Mouse (Mus musculus): Measurements from ENCODE around the gene Exoc3l2. TPM values are rescaled to one million over a fixed set of nuclear protein-coding genes. Genes with fewer than 3 reads are reported as not detected.

Exoc3l2 gene
- polyA plus RNA-seq, 1 experiment, result not detected

DNA sequence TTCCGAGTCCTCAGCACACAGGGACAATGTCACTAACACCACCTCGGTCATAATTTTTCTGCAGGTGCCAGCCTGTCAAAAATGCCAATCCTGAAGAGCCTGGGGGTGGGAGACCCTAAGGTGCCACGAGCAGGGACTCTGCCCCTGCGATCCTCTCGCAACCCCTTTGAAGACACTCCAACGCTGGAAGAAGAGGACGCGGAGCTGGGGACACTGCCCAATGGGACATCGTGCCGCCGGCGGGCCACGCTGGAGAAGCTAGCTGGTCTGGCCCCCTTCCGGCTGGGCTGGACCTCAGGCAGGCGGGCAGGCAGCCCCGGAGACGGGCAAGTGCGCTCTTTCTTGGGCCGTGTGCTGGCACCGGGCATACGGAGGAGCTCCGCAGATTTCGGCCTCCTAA lies 6.3 kb downstream of the Exoc3l2 start:
- Histone ChIP-seq H3K79me2 (ENCODE audit: control insufficient read depth, insufficient read depth) (no peaks in the 10 kb centered on the region), H3K4me3 (no peak overlapping the region), H3K4me2 (ENCODE audit: low read depth) (no peak overlapping the region), H3ac (ENCODE audit: control insufficient read depth, insufficient read length) (no peak overlapping the region), H3K36me3 (ENCODE audit: control insufficient read depth, insufficient read depth) (no peaks in the 10 kb centered on the region), H3K27me3 (ENCODE audit: control insufficient read depth, insufficient read depth, insufficient read length) (peaks cover 44% of the 10 kb centered on the region)
- TF ChIP-seq USF1 (IDR thresholded peaks at IDR 0.05; ENCODE audit: low read depth) (no peak), POLR2AphosphoS2 (IDR thresholded peaks at IDR 0.05; ENCODE audit: insufficient read length, low read depth) (no peak), TCF12 (IDR thresholded peaks at IDR 0.05; ENCODE audit: insufficient read depth, poor library complexity, severe bottlenecking) (no peak), CEBPB (IDR thresholded peaks at IDR 0.05; ENCODE audit: insufficient read depth, poor library complexity, severe bottlenecking) (no peak), SRF (IDR thresholded peaks at IDR 0.05; ENCODE audit: control insufficient read depth, insufficient read length, low read depth) (no peak), POLR2A (IDR thresholded peaks at IDR 0.05; ENCODE audit: insufficient read length, low read depth) (no peak), MYOD1 (IDR thresholded peaks at IDR 0.05; ENCODE audit: control insufficient read depth in 1 of 3, insufficient read length in 2 of 3, low read depth in 2 of 3) (no peak), MAX (IDR thresholded peaks at IDR 0.05; ENCODE audit: low read depth) (no peak), MYOG (IDR thresholded peaks at IDR 0.05; ENCODE audit: control insufficient read depth in 1 of 3, insufficient read depth in 1 of 3, insufficient read length in 2 of 3, low read depth in 2 of 3) (no peak), TCF3 (IDR thresholded peaks at IDR 0.05; ENCODE audit: insufficient read length, low read depth) (no peak), REST (IDR thresholded peaks at IDR 0.05; ENCODE audit: insufficient read depth, insufficient read length) (no peak), E2F4 (IDR thresholded peaks at IDR 0.05; ENCODE audit: insufficient read depth) (no peak)

DNA sequence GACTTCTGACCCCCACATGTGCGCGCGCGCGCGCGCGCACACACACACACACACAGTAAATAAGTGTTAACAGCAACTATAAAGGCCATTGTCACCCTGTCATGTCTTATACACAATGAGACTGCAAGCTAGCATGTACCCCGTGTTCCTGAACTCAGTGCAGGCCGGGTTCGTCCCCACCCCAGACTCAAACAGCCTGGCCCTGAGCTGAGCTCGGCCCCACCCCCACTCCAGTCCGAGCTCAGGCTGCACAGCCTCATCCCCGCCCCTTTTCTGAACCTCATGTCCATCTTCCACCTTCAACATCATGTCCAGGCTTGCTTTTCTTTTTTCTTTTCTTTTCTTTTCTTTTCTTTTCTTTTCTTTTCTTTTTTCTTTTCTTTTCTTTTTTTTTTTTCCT lies 7.2 kb downstream of the Exoc3l2 start:
- Histone ChIP-seq H3K79me2 (ENCODE audit: control insufficient read depth, insufficient read depth) (no peaks in the 10 kb centered on the region), H3ac (ENCODE audit: control insufficient read depth, insufficient read length) (no peak overlapping the region), H3K36me3 (ENCODE audit: control insufficient read depth, insufficient read depth) (no peaks in the 10 kb centered on the region), H3K4me2 (ENCODE audit: low read depth) (no peak overlapping the region), H3K27me3 (ENCODE audit: control insufficient read depth, insufficient read depth, insufficient read length) (peaks cover 46% of the 10 kb centered on the region), H3K4me3 (no peak overlapping the region)
- TF ChIP-seq SRF (IDR thresholded peaks at IDR 0.05; ENCODE audit: control insufficient read depth, insufficient read length, low read depth) (no peak), MYOD1 (IDR thresholded peaks at IDR 0.05; ENCODE audit: control insufficient read depth in 1 of 3, insufficient read length in 2 of 3, low read depth in 2 of 3) (no peak), USF1 (IDR thresholded peaks at IDR 0.05; ENCODE audit: low read depth) (no peak), POLR2AphosphoS2 (IDR thresholded peaks at IDR 0.05; ENCODE audit: insufficient read length, low read depth) (no peak), TCF12 (IDR thresholded peaks at IDR 0.05; ENCODE audit: insufficient read depth, poor library complexity, severe bottlenecking) (no peak), CEBPB (IDR thresholded peaks at IDR 0.05; ENCODE audit: insufficient read depth, poor library complexity, severe bottlenecking) (no peak), MAX (IDR thresholded peaks at IDR 0.05; ENCODE audit: low read depth) (no peak), E2F4 (IDR thresholded peaks at IDR 0.05; ENCODE audit: insufficient read depth) (no peak), MYOG (IDR thresholded peaks at IDR 0.05; ENCODE audit: control insufficient read depth in 1 of 3, insufficient read depth in 1 of 3, insufficient read length in 2 of 3, low read depth in 2 of 3) (no peak), POLR2A (IDR thresholded peaks at IDR 0.05; ENCODE audit: insufficient read length, low read depth) (no peak)

DNA sequence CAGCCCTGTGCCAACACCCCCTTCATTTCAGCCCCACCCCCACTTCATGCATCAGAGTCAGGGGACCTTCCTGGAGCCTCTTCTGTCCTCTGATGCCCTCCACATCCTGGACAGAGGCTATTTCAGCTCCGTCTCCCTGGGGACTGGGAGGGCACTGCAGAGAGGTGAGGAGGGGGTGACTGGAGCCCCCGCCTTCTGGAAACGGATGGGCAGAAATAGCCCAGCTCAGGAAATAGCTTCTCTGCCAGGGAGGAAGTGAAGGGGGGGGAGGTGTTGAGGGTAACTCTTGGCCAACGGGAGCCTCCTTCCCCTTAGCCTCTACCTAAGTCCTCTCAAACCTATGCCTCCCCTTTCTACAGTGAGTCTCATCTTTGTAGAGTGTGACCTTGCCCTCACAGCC lies 9.3 kb downstream of the Exoc3l2 start:
- Histone ChIP-seq H3K4me2 (ENCODE audit: low read depth) (no peak overlapping the region), H3K4me3 (no peak overlapping the region), H3ac (ENCODE audit: control insufficient read depth, insufficient read length) (no peak overlapping the region), H3K27me3 (ENCODE audit: control insufficient read depth, insufficient read depth, insufficient read length) (peaks cover 51% of the 10 kb centered on the region), H3K36me3 (ENCODE audit: control insufficient read depth, insufficient read depth) (no peaks in the 10 kb centered on the region), H3K79me2 (ENCODE audit: control insufficient read depth, insufficient read depth) (no peaks in the 10 kb centered on the region)
- no peak for TF ChIP-seq MYOG (IDR thresholded peaks at IDR 0.05; ENCODE audit: control insufficient read depth in 1 of 3, insufficient read depth in 1 of 3, insufficient read length in 2 of 3, low read depth in 2 of 3)
- TF ChIP-seq POLR2A (IDR thresholded peaks at IDR 0.05; ENCODE audit: insufficient read length, low read depth), result no peak
- TF ChIP-seq MYOD1 (IDR thresholded peaks at IDR 0.05; ENCODE audit: control insufficient read depth in 1 of 3, insufficient read length in 2 of 3, low read depth in 2 of 3), result no peak
- no peak for TF ChIP-seq TCF12 (IDR thresholded peaks at IDR 0.05; ENCODE audit: insufficient read depth, poor library complexity, severe bottlenecking)
- no peak for TF ChIP-seq E2F4 (IDR thresholded peaks at IDR 0.05; ENCODE audit: insufficient read depth)
- no peak for TF ChIP-seq TCF3 (IDR thresholded peaks at IDR 0.05; ENCODE audit: insufficient read length, low read depth)
- TF ChIP-seq MAX (IDR thresholded peaks at IDR 0.05; ENCODE audit: low read depth), result no peak
- no peak for TF ChIP-seq CEBPB (IDR thresholded peaks at IDR 0.05; ENCODE audit: insufficient read depth, poor library complexity, severe bottlenecking)
- no peak for TF ChIP-seq REST (IDR thresholded peaks at IDR 0.05; ENCODE audit: insufficient read depth, insufficient read length)
- TF ChIP-seq SRF (IDR thresholded peaks at IDR 0.05; ENCODE audit: control insufficient read depth, insufficient read length, low read depth), result no peak
- no peak for TF ChIP-seq USF1 (IDR thresholded peaks at IDR 0.05; ENCODE audit: low read depth)
- TF ChIP-seq POLR2AphosphoS2 (IDR thresholded peaks at IDR 0.05; ENCODE audit: insufficient read length, low read depth), result no peak

DNA sequence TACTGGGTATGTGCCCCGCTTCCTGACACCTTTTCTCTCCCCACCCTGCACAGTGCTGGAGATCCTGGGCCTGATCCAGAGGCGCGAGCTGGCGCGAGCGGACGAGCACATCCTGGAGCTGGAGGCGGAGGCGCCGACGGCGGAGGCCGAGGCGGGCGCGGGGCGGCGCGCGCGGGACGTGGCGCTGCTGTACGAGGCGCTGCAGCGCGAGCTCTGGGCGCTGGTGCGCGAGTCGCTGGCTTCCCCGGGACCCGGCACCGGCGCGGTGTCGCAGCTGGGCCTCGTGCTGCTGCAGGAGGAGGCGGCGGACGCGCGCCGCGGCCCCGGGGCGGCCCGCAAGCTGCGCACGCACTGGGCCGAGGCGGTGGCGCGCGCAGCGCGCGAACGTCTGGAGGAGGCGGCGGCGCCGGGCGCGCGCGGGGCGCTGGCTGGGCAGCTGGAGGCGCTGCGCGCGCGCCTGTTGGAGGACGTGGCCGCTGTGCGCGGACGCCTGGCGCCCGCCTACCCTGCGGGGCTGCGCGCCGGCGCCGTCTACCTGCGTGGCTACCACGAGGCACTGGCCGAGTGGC lies 10.8 kb downstream of the Exoc3l2 start:
- TF ChIP-seq POLR2AphosphoS2 (IDR thresholded peaks at IDR 0.05; ENCODE audit: insufficient read length, low read depth), result no peak
- no peak for TF ChIP-seq MYOD1 (IDR thresholded peaks at IDR 0.05; ENCODE audit: control insufficient read depth in 1 of 3, insufficient read length in 2 of 3, low read depth in 2 of 3)
- TF ChIP-seq TCF3 (IDR thresholded peaks at IDR 0.05; ENCODE audit: insufficient read length, low read depth), result no peak
- no peak for TF ChIP-seq POLR2A (IDR thresholded peaks at IDR 0.05; ENCODE audit: insufficient read length, low read depth)
- no peak for TF ChIP-seq MYOG (IDR thresholded peaks at IDR 0.05; ENCODE audit: control insufficient read depth in 1 of 3, insufficient read depth in 1 of 3, insufficient read length in 2 of 3, low read depth in 2 of 3)
- TF ChIP-seq SRF (IDR thresholded peaks at IDR 0.05; ENCODE audit: control insufficient read depth, insufficient read length, low read depth), result no peak
- TF ChIP-seq TCF12 (IDR thresholded peaks at IDR 0.05; ENCODE audit: insufficient read depth, poor library complexity, severe bottlenecking), result no peak
- no peak for TF ChIP-seq REST (IDR thresholded peaks at IDR 0.05; ENCODE audit: insufficient read depth, insufficient read length)
- no peaks in the 10 kb centered on the region for H3K79me2 ChIP-seq (ENCODE audit: control insufficient read depth, insufficient read depth)
- no peak overlapping the region for H3K4me3 ChIP-seq
- no peaks in the 10 kb centered on the region for H3K36me3 ChIP-seq (ENCODE audit: control insufficient read depth, insufficient read depth)
- peaks cover 64% of the 10 kb centered on the region for H3K27me3 ChIP-seq (ENCODE audit: control insufficient read depth, insufficient read depth, insufficient read length)
- H3ac ChIP-seq (ENCODE audit: control insufficient read depth, insufficient read length), result no peak overlapping the region
- no peak overlapping the region for H3K4me2 ChIP-seq (ENCODE audit: low read depth)

All from myocyte (in vitro differentiated cells).